Mouse (Mus musculus): Measurements from ENCODE around the gene Bach2. TPM values are rescaled to one million over a fixed set of nuclear protein-coding genes. Genes with fewer than 3 reads are reported as not detected.

Gene Bach2
- total RNA-seq, 4 experiments from 2014 or later, result 2.4 to 6.9 (median 4.2) TPM

GRCm38 (mm10) chr4:32387479-32388240 lies 149.1 kb downstream of the Bach2 start:
- DNase-seq (ENCODE audit: low spot score), result peak; percentile 83

- DNase-seq (ENCODE audit: low spot score), result no peak
Observed at GRCm38 (mm10) chr4:32388564-32388963, 150.0 kb downstream of the Bach2 start.

GRCm38 (mm10) chr4:32389107-32389800 lies 150.7 kb downstream of the Bach2 start:
- DNase-seq (ENCODE audit: low spot score), result no peak

- no peak for DNase-seq (ENCODE audit: low spot score)
Observed at GRCm38 (mm10) chr4:32391260-32391659, 152.7 kb downstream of the Bach2 start.

GRCm38 (mm10) chr4:32393226-32393625 lies 154.6 kb downstream of the Bach2 start:
- no peak for DNase-seq (ENCODE audit: low spot score)

- DNase-seq (ENCODE audit: low spot score), result no peak
Observed at GRCm38 (mm10) chr4:32393951-32394350, 155.3 kb downstream of the Bach2 start.

- DNase-seq (ENCODE audit: low spot score), result no peak
Observed at GRCm38 (mm10) chr4:32394850-32395249, 156.2 kb downstream of the Bach2 start.

GRCm38 (mm10) chr4:32401459-32401858 lies 162.9 kb downstream of the Bach2 start:
- DNase-seq (ENCODE audit: low spot score), result no peak

GRCm38 (mm10) chr4:32403506-32403905 lies 164.9 kb downstream of the Bach2 start:
- DNase-seq (ENCODE audit: low spot score), result no peak

GRCm38 (mm10) chr4:32405149-32405882 lies 166.7 kb downstream of the Bach2 start:
- no peak for DNase-seq (ENCODE audit: low spot score)

- no peak for DNase-seq (ENCODE audit: low spot score)
Observed at GRCm38 (mm10) chr4:32405985-32406384, 167.4 kb downstream of the Bach2 start.

- DNase-seq (ENCODE audit: low spot score), result no peak
Observed at GRCm38 (mm10) chr4:32408535-32408934, 169.9 kb downstream of the Bach2 start.

- no peak for DNase-seq (ENCODE audit: low spot score)
Observed at GRCm38 (mm10) chr4:32409116-32409880, 170.7 kb downstream of the Bach2 start.

- DNase-seq (ENCODE audit: low spot score), result no peak
Observed at GRCm38 (mm10) chr4:32413063-32413462, 174.5 kb downstream of the Bach2 start.

GRCm38 (mm10) chr4:32413505-32413904 lies 174.9 kb downstream of the Bach2 start:
- no peak for DNase-seq (ENCODE audit: low spot score)

- DNase-seq (ENCODE audit: low spot score), result no peak
Observed at GRCm38 (mm10) chr4:32414959-32415358, 176.4 kb downstream of the Bach2 start.

- no peak for DNase-seq (ENCODE audit: low spot score)
Observed at GRCm38 (mm10) chr4:32417939-32418338, 179.3 kb downstream of the Bach2 start.

GRCm38 (mm10) chr4:32421570-32421969 lies 183.0 kb downstream of the Bach2 start:
- no peak for DNase-seq (ENCODE audit: low spot score)

- no peak for DNase-seq (ENCODE audit: low spot score)
Observed at GRCm38 (mm10) chr4:32422427-32422826, 183.8 kb downstream of the Bach2 start.

GRCm38 (mm10) chr4:32423667-32424066 lies 185.1 kb downstream of the Bach2 start:
- DNase-seq (ENCODE audit: low spot score), result no peak

- no peak for DNase-seq (ENCODE audit: low spot score)
Observed at GRCm38 (mm10) chr4:32424434-32424833, 185.8 kb downstream of the Bach2 start.

GRCm38 (mm10) chr4:32425060-32425459 lies 186.5 kb downstream of the Bach2 start:
- no peak for DNase-seq (ENCODE audit: low spot score)

Data from heart, adult 8-10 months (tissue).